Mouse (Mus musculus): ENCODE results near the gene Aldh3b1.

DNA sequence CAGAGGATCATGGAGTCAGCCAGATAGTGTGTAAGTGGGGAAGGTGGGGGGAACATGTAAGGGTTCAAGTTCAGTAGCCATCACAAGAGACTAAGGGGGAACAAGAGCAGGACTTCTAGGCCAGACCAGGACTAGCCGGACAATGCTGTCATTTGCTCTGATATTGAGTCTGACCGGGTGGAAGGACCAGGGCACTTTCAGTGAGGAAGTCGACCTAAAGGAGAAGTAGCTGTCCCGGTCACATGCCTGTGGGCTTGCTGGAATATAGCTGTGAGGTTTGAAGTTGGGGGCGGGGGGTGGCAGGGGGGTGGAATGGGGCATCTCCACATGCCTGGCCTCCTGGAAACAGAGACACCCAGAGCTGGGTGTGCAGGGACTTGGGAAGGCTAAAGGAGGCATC is 15.1 kb downstream of the Aldh3b1 start:
- no peak for TF ChIP-seq CTCF (IDR thresholded peaks at IDR 0.05; ENCODE audit: control insufficient read depth, insufficient read depth, low read length)
- no peak for TF ChIP-seq POLR2A (IDR thresholded peaks at IDR 0.05; ENCODE audit: borderline replicate concordance, control insufficient read depth, low read depth, low read length)
